Mouse (Mus musculus) heart, embryonic 15.5 days (tissue): ENCODE results near the gene Dnaic2. TPM values are rescaled to one million over a fixed set of nuclear protein-coding genes. Genes with fewer than 3 reads are reported as not detected.

ENCODE experiments used
- ATAC-seq: fragments of 200-750 bp; cut with Nextera tagmentation; replicated peaks from 2 replicates; pipeline ENCODE4 v1.8.0; 2017; ENCODE audit warnings: low read depth, moderate TSS enrichment; ENCODE audit not compliant: insufficient number of reproducible peaks, insufficient read depth, low FRiP score
- H3K27ac ChIP-seq: fragments of 300-500 bp; sonication (generic); 2 replicates; pipeline ENCODE4 v1.5.1; 2015; ENCODE audit warnings: mild to moderate bottlenecking, inconsistent platforms
- H3K27me3 ChIP-seq: fragments of 300-500 bp; sonication (generic); 2 replicates; pipeline ENCODE4 v1.6.1; 2015; ENCODE audit warnings: inconsistent platforms
- H3K36me3 ChIP-seq: fragments of 300-500 bp; sonication (generic); 2 replicates; pipeline ENCODE4 v1.6.1; 2015; ENCODE audit warnings: mild to moderate bottlenecking, inconsistent platforms
- H3K4me1 ChIP-seq: fragments of 300-500 bp; sonication (generic); replicated peaks from 2 replicates; pipeline ENCODE4 v1.6.1; 2015; ENCODE audit warnings: inconsistent platforms
- H3K4me2 ChIP-seq: fragments of 300-500 bp; sonication (generic); 2 replicates; pipeline ENCODE4 v1.6.1; 2015; ENCODE audit warnings: inconsistent platforms, mild to moderate bottlenecking, moderate library complexity
- H3K4me3 ChIP-seq: fragments of 300-500 bp; sonication (generic); 2 replicates; pipeline ENCODE4 v1.5.1; 2015; ENCODE audit warnings: mild to moderate bottlenecking, inconsistent platforms
- H3K9ac ChIP-seq: fragments of 300-500 bp; sonication (generic); 2 replicates; pipeline ENCODE4 v1.6.1; 2015; ENCODE audit warnings: mild to moderate bottlenecking, inconsistent platforms
- H3K9me3 ChIP-seq: fragments of 300-500 bp; sonication (generic); replicated peaks from 2 replicates; pipeline ENCODE4 v1.6.1; 2016; ENCODE audit warnings: inconsistent platforms
- WGBS: fragments of 180-500 bp; shearing (Covaris S2); methylation state at CpG from one replicate; pipeline ENCODE4 v1.1.7; 2015; ENCODE audit warnings: mixed read lengths; 5-methylcytosine and 5-hydroxymethylcytosine counted together
- polyA plus RNA-seq: library from polyadenylated mRNA; unstranded; fragments of >200 nt; fragmentation: Nextera tagmentation; extraction: Ambion mirVana; gene quantifications from 2 replicates; pipeline ENCODE4 v1.2.1, GENCODE M21; 2015

The Dnaic2 gene
- polyA plus RNA-seq, result 0.64 and 1.0 TPM in 2 replicates

DNA sequence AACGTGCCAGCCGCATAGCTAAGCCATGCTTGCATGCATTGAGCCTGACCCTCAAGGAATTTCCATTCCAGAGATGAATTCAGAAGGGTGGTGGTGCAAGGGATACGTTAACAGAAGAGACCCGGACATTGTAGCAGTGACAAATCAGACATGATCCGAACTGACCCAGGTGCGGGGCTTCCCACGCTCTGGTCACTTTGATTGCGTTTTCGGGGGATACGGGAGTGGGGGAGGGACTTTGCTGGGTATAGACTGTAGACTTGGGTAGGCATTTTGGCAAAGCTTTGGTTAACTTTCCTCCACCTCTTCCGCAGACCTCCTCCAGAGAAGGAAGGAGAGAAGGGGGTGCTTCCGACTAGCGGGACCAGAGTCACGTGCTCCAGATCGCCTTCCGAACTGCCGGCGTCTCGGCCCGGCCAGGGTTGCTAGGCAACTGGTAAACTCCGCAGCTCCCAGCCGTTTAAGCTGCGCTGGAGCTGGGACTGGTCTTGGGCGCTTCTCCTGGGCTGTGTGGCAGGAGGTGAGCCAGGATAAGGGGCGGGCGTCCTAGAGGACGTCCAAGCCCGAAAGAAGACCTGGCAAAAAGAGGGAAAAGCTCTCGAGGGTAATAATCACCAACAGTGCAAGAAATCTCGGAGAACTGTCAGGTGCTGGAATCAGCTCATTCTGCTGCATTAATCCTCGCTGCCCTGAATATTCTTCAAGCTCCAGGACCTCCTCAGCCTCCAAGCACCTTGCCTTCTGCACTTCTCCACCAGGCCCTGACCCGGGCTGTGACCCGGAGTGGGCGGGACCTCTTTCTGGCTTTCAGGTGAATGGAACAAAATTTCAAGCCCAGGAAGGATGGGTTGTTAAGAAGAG is at the start of gene Dnaic2:
Dnaic2 (plus strand) TSS at position 444 of the 861 bp plus-strand sequence.
- Histone ChIP-seq H3K36me3 (no peaks in the 10 kb centered on the region), H3K27me3 (no peaks in the 10 kb centered on the region), H3K4me3 (peak within 1 kb of the TSS; percentile 46), H3K4me1 (peaks cover 23% of the 10 kb centered on the region), H3K27ac (no peak within 1 kb of the TSS), H3K4me2 (peak within 1 kb of the TSS; percentile 65), H3K9ac (no peak within 1 kb of the TSS), H3K9me3 (no peaks in the 10 kb centered on the region)
- peak; percentile 80 for ATAC-seq
- WGBS, result 11% methylated on average over 34 of the region's 34 CpGs

DNA sequence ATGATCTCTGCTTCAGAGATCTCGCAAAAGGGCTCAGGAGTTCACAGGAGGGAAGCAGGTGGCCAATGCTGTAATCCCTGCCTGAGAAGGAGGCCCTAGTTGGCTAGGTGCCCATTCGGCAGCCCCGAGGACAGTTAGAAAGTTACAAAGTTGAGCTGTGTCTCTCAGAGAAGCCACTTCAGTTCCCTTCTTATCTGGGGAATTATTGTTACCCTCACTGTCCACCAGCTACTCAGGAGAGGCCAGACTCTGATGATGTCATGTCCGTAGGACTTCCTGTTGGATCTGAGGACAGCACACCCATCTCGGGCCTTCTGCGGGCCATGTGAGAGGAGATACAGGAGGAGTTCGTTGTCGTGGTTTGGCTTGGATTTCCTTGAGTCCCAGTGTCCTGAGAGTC is 47.6 kb upstream of the Dnaic2 start:
- peaks cover 49% of the 10 kb centered on the region for H3K4me1 ChIP-seq
- ATAC-seq, result no peak
- H3K9ac ChIP-seq, result 0 out of 2 replicates have a peak overlapping the region, but pooled peaks have one; percentile 2
- peaks cover 4% of the 10 kb centered on the region; the same call in 1 of the 2 replicates for H3K27me3 ChIP-seq
- H3K4me2 ChIP-seq, result 0 out of 2 replicates have a peak overlapping the region, but pooled peaks have one; percentile 13
- peak overlapping the region; percentile 52 for H3K27ac ChIP-seq
- WGBS, result 28% methylated on average over 8 of the region's 8 CpGs
- H3K4me3 ChIP-seq, result no peak overlapping the region
- H3K36me3 ChIP-seq, result no peaks in the 10 kb centered on the region
- H3K9me3 ChIP-seq, result no peaks in the 10 kb centered on the region

DNA sequence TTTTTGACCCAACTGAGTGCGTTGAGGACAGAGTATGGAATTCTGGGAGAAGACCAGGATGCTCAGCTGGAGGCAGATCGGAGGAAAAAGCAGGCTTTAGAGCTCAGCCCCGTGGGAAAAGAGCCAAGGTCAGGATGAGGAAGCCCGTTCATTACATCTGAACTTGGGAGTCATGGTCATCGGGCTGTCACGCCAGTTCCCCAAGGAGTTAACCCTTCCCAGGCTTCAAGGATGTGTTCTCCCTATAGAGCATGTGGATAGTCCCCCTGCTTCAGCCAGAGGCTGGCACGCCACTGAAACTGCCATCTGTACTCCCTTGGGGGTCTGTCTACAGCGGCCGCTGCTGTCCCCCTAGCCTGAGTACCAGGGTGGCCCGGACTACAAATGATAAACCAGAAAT is 46.9 kb upstream of the Dnaic2 start:
- H3K4me1 ChIP-seq, result peaks cover 52% of the 10 kb centered on the region
- H3K4me2 ChIP-seq, result no peak overlapping the region
- ATAC-seq, result no peak
- H3K9me3 ChIP-seq, result no peaks in the 10 kb centered on the region
- H3K27ac ChIP-seq, result peak overlapping the region; percentile 4; the same call in 1 of the 2 replicates
- no peak overlapping the region for H3K9ac ChIP-seq
- 52% methylated on average over 10 of the region's 10 CpGs for WGBS
- H3K27me3 ChIP-seq, result peaks cover 4% of the 10 kb centered on the region; the same call in 1 of the 2 replicates
- H3K36me3 ChIP-seq, result no peaks in the 10 kb centered on the region
- H3K4me3 ChIP-seq, result no peak overlapping the region

DNA sequence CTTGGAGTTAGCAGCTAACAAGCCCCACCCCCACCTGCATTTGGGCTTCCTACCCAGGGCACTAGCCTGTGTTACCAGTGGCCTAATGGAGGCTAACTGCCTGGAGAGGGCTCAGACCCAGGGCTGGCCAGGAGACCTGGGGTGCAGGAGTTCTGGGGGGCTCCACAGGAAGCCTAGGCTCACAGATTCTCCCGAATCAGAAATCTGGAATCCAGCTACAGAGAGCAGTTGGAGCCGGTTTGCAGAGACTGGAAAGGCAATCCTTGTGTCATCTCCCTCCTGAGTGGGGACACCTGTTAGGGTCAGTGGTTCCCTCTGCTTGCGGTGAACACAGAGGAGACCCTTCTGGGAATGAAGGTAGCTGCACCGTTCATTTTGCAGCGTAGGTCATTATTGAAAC is 46.2 kb upstream of the Dnaic2 start:
- H3K9ac ChIP-seq, result no peak overlapping the region
- peaks cover 4% of the 10 kb centered on the region; the same call in 1 of the 2 replicates for H3K27me3 ChIP-seq
- H3K4me3 ChIP-seq, result no peak overlapping the region
- ATAC-seq, result no peak
- H3K36me3 ChIP-seq, result no peaks in the 10 kb centered on the region
- H3K27ac ChIP-seq, result 0 out of 2 replicates have a peak overlapping the region, but pooled peaks have one; percentile 4
- peaks cover 48% of the 10 kb centered on the region for H3K4me1 ChIP-seq
- WGBS, result 70% methylated on average over 5 of the region's 5 CpGs
- no peak overlapping the region for H3K4me2 ChIP-seq
- H3K9me3 ChIP-seq, result no peaks in the 10 kb centered on the region

DNA sequence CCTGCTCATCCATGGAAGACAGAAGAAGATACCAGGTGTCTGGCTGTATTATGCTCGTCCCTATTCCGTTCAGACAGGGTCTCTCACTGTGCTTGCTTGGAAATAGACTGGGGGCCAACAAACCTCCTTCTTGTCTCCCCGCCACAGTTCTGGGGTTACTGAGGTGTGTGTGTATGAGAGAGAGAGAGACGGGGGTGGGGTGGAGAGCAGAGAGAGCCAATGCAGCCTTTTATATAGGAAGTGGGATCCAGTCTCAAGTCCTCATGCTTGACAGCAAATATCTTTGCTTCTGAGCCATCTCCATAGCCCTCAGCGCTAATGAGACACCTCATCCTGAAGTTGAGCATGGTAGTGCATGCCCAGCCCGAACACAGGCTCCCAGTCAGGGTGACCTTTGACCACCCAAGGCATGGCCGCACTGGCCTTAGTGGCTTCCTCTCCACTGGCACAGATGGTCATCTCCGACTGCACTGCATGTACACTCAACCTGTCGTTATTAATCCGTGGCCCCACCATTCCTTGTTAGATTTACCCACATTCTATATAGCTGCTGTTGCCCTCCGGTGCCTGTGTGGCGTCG is 44.8 kb upstream of the Dnaic2 start:
- no peaks in the 10 kb centered on the region for H3K9me3 ChIP-seq
- H3K27ac ChIP-seq, result no peak overlapping the region
- H3K27me3 ChIP-seq, result no peaks in the 10 kb centered on the region; the same call in 1 of the 2 replicates
- no peak overlapping the region for H3K4me2 ChIP-seq
- WGBS, result 91% methylated on average over 13 of the region's 13 CpGs
- H3K9ac ChIP-seq, result no peak overlapping the region
- H3K4me1 ChIP-seq, result peaks cover 34% of the 10 kb centered on the region
- H3K4me3 ChIP-seq, result no peak overlapping the region
- no peak for ATAC-seq
- no peaks in the 10 kb centered on the region for H3K36me3 ChIP-seq

DNA sequence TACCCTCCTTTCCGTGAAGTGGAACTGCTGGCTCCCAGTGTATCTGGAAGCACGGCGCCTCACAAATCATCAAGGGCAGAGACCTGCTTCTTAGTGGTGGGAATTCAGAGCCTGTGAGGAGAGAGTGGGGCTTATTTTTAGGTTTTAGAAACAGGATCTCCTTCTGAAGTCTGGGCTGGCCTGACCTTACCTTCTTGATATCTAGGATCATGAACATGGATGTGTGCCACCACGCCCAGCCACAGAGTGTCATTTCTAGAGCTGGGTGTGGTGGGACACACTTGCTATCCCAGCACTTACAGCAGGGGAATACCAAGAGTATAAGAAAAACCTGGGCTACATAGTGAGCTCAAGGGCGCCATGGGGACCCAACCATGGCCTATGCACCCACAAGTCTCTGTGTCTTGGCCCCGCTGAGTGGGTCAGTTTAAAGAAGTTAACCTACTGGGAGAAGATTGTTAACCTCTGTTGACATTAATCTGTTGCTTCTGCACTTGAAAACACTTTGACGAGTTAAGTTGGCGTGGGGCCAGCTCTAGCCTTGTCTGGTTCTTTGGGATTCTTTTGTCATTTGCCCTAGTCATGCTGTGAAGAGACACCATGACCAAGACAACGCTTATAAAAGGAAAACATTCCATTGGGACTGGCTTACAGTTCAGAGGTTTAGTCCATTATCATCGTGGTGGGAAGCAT is 44.0 kb upstream of the Dnaic2 start:
- 84% methylated on average over 10 of the region's 10 CpGs for WGBS

DNA sequence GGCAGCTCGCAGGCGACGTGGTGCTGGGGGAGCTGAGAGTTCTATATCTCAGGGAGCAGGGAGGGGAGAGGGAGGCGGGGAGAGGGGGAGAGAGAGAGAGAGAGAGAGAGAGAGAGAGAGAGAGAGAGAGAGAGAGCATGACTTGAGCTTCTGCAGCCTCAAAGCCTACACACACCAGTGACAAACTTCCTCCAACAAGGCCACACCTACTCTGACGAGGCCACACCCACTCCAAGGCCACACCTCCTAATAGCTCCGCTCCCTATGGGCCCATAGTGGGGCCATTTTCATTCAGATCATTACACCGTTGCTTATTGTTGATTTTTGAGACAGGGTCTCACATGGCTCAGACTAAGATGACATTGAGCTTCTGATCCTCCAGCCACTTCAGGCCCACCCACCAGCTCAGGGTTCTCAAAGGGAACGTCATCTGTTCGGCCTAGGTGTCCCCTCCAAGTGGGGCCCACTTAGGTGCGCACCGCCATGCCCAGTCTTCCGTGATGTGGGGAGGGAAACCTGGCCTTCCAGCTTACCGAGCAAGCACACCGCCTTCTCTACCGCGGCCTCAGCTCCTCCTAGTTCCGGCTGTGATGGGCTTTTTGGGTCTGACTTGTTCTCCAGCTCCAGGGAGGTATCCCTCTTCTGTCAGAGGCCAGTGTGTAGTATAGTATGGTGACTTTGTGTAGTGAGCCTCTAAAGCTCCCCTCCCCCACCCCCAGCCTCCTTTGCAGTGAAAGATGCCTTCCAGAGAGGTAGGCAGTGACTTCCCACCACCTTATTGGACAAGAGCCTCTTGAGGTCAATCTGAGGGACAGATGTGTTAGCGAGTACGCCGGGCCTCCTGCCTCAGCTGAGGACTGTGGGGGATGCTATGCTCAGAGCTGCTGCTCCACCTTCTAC is 43.2 kb upstream of the Dnaic2 start:
- Histone ChIP-seq H3K9me3 (no peaks in the 10 kb centered on the region), H3K36me3 (no peaks in the 10 kb centered on the region), H3K4me2 (no peak overlapping the region), H3K4me1 (peaks cover 34% of the 10 kb centered on the region), H3K27ac (no peak overlapping the region), H3K9ac (no peak overlapping the region), H3K27me3 (no peaks in the 10 kb centered on the region), H3K4me3 (no peak overlapping the region)
- WGBS, result 68% methylated on average over 20 of the region's 20 CpGs
- no peak for ATAC-seq

More for the DNA sequence above, 44.0 kb upstream of the Dnaic2 start:
- Histone ChIP-seq H3K9ac (no peak overlapping the region), H3K27ac (no peak overlapping the region), H3K4me1 (peaks cover 34% of the 10 kb centered on the region), H3K27me3 (no peaks in the 10 kb centered on the region), H3K9me3 (no peaks in the 10 kb centered on the region), H3K4me2 (no peak overlapping the region), H3K4me3 (no peak overlapping the region), H3K36me3 (no peaks in the 10 kb centered on the region)
- no peak for ATAC-seq

DNA sequence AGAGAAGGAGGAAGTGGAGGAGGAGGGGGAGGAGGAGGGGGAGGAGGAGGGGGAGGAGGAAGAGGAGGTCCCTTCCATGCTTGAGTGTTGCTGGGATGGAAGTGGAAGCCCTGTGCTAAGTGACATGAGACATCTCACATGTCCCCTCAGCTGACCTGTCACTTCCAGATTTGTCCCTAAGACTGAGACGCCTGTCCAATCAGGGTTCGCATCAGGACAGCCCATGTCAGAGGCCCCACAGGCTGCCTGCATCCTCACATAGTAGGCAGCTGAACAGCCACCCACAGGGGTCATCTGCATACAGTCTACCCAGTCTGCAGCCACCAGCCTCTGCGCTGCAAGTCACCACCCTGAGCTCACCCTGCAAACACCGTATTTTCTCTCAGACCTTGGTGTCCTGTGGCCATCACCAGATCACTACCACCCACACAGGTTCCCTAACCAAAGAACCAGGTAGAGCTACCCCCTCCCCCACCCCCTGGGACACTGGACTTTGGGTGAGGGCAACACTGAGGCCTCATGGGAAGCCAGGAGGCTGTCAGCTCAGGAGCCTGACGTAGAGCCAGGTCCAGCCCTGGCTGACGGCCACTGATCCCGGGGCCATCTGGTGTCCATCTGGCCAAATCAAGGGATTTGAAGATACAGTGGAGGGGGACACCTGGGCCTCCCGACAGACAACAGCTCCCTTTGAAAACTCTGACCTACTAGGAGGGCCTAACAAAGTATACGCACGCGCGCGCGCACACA is 42.4 kb upstream of the Dnaic2 start:
- no peaks in the 10 kb centered on the region for H3K27me3 ChIP-seq
- no peaks in the 10 kb centered on the region for H3K9me3 ChIP-seq
- no peak for ATAC-seq
- H3K9ac ChIP-seq, result no peak overlapping the region
- no peak overlapping the region for H3K4me2 ChIP-seq
- WGBS, result 64% methylated on average over 14 of the region's 14 CpGs
- peaks cover 25% of the 10 kb centered on the region for H3K4me1 ChIP-seq
- no peak overlapping the region for H3K4me3 ChIP-seq
- no peak overlapping the region for H3K27ac ChIP-seq
- H3K36me3 ChIP-seq, result no peaks in the 10 kb centered on the region

DNA sequence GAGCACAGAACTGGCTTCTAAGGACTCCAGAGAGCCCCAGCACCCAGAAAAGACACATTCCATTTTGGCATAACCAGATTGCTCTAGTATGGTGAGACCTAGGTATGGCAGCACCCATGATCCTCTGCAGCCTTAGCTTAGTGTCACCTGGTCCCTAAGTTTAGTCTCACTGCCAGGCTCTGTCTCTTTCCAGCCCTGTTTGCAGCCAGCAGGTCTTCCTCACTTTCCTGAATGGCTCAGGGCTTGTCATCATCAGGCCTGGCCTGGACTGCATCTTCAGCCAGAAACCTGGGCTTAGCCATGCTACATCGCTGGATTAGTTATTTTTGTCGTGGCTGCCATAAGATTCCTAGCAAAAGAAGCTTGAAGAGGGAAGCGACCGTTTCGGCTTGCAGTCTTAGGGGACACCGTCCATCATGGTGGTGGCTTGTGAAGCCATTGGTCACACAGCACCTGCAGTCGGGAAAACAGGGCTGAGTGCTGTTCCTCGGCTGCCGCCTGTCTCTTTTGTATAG is 41.6 kb upstream of the Dnaic2 start:
- no peak overlapping the region for H3K4me3 ChIP-seq
- H3K9ac ChIP-seq, result no peak overlapping the region
- no peak overlapping the region for H3K4me2 ChIP-seq
- ATAC-seq, result no peak
- H3K27ac ChIP-seq, result no peak overlapping the region
- WGBS, result 70% methylated on average over 9 of the region's 9 CpGs
- H3K36me3 ChIP-seq, result no peaks in the 10 kb centered on the region
- peaks cover 19% of the 10 kb centered on the region for H3K4me1 ChIP-seq
- H3K27me3 ChIP-seq, result no peaks in the 10 kb centered on the region
- no peaks in the 10 kb centered on the region for H3K9me3 ChIP-seq
